Mouse (Mus musculus) adrenal gland, postnatal 25 days (tissue): ENCODE measurements around the gene Tspan2. TPM values are rescaled to one million over a fixed set of nuclear protein-coding genes. Genes with fewer than 3 reads are reported as not detected.

Experiments
- DNase-seq: peaks from one replicate; pipeline ENCODE4 v3.0.0; 2021; ENCODE audit warnings: mixed read lengths
- total RNA-seq: library from RNA; stranded (reverse); gene quantifications from 2 replicates; pipeline ENCODE4 v1.2.3, GENCODE M21; 2021

The Tspan2 gene
- total RNA-seq, 1 experiment from 2014 or later: 7.1 TPM

DNA sequence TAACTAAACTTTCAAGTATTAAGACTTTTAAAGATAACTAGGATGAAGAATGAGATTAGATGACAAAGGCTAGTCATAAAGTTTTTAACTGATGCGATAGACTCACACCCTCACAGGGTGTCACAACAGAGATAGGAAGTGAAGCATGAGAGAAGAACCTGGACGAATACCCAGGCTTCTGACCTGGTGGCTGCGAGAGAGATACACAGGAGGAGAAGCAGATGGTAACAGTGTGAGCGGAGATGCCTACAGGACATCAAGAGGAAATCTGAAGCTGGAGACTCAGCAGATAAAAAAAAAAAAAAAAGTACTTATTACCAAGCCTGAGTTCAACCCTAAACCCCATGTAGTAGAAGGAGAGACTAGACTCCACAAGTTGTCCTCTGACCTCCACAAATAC is 38.7 kb downstream of the Tspan2 start:
- DNase-seq: no peak

- DNase-seq: no peak
Measured at GRCm38 (mm10) chr3:102782618-102783017, 48.3 kb downstream of the Tspan2 start, which contains the start of gene Tshb. TSS of gene Tshb (minus strand) at chr3:102782718.

GRCm38 (mm10) chr3:102787369-102787768 is 53.0 kb downstream of the Tspan2 start:
- DNase-seq: no peak

- peak; percentile 72 for DNase-seq
Measured at GRCm38 (mm10) chr3:102803937-102804336, 69.6 kb downstream of the Tspan2 start.

GRCm38 (mm10) chr3:102842386-102842785 is 108.1 kb downstream of the Tspan2 start:
- DNase-seq: no peak

DNA sequence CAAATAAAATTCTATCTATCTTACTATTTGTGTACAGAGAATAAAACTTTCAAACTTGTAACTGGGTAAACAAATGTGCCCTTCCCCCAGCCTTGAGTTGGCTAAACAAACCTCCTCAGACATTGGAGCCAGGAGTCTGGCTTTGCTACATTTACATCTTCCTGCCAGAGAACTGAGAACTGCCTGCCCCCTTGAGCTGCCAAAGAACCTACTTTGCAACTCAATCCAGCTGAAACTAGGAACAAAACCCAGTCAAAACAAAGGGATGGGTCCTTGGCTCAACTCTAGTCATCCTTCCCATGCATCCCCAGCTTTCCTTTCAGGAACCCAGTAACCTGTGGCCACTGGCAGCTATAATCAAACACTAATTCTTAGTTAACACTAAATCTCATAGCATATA is 114.3 kb downstream of the Tspan2 start:
- no peak for DNase-seq

Other genes starting within 250 kb of the Tspan2 start
- gene Tshb, start 48.2 kb downstream of the Tspan2 start, total RNA-seq: not detected in 2 replicates
- gene Sycp1, start 201.6 kb downstream of the Tspan2 start, total RNA-seq: not detected in 2 replicates
- not detected in 2 replicates for gene Nr1h5, start 229.6 kb downstream of the Tspan2 start, total RNA-seq